Mouse (Mus musculus): ENCODE data around the gene Lrwd1.
"Not testable (repeated sequence)": the region's sequence is repeated elsewhere in the genome, so short reads cannot be mapped to it uniquely, and the experiment has no call there.

Lrwd1 gene

GRCm38 (mm10) chr5:136135571-136136291 is at the start of gene Lrwd1, which contains the start of gene Alkbh4:
Lrwd1 (minus strand) TSS chr5:136136074.
Alkbh4 (plus strand) TSS chr5:136136146.
- peak; percentile 94 to 95 for DNase-seq (ENCODE audit: low spot score in 2 of 2)

GRCm38 (mm10) chr5:136183766-136184165 is 47.9 kb upstream of the Lrwd1 start:
- DNase-seq (ENCODE audit: low spot score in 2 of 2), result no peak

DNA sequence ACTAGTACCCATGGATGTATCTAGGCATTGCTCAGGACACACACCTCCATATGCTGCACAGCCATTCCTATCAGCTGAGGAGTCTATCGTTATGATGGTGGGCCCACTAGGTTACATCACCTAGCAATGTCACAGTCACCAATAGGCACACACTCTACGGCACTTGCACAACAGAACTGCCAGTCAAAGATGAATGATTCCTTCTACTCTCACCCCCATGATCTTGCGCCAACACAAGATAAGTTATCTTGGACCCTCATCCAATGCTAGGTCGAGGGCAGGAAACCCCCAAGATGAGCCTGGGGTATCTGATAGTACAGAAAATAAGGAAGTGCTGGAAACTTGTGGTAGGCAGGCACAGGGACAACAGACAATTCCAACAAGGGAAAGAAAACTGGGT is 47.0 kb upstream of the Lrwd1 start:
- no peak for DNase-seq (ENCODE audit: low spot score in 2 of 2)

DNA sequence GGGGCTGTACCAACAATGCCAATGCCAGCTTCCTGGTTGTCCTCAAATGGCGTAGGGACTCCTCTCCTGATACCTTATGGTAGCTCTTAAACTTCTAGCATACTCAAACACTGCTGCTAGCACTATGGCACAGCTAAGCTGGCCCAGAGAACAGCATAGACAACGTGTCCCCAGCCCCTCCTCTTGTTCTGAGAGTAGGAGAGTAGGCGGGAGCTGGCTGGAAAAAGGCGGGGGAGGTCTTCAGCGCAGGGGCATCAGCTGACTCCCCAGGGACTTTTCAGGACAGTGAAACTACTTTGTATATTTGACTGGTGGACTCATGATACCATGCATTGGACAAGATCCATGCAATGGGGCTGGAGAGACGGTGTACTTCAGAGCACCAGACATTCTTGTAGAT is 46.2 kb upstream of the Lrwd1 start:
- DNase-seq (ENCODE audit: low spot score in 2 of 2), result peak; percentile 45 to 67

DNA sequence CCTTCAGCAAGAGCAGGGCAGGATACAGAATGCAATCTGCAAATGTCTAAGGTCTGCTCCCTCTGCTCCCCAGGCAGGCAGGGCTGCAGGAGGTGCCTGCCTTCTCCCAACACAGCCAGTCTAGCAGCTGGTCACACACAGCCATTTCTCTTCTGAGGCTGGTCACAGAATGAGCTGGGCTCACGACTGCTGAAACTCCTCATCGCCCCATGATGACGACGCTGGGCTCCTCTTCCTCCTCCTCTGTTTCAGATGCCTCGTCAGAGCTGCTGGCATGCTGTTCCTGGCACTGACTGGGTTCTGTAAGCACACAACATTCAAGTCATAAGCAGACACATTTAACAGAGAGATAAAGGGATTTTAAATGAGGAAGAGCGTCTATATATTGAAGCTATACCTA is 45.3 kb upstream of the Lrwd1 start:
- DNase-seq (ENCODE audit: low spot score in 2 of 2), result no peak

DNA sequence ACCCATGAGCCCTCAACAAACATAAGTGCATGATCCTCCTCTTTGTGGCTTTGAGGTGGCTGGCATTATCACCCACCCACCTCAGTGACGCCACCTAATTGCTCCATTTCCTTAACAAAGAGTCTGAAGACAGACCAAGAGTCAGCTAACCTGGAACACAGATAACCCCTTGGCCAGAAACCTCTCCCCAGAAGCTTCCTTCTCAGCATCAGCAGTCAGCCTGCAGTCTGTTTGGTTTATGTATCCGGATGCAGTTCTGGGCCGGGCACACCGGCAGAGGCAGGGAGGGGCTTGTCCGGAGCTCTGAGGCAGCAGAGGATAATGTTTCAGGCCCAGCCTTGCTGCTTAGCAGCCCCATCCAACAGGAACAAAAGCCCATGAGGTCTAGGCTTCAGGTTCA is 43.7 kb upstream of the Lrwd1 start:
- no peak for DNase-seq (ENCODE audit: low spot score in 2 of 2)

DNA sequence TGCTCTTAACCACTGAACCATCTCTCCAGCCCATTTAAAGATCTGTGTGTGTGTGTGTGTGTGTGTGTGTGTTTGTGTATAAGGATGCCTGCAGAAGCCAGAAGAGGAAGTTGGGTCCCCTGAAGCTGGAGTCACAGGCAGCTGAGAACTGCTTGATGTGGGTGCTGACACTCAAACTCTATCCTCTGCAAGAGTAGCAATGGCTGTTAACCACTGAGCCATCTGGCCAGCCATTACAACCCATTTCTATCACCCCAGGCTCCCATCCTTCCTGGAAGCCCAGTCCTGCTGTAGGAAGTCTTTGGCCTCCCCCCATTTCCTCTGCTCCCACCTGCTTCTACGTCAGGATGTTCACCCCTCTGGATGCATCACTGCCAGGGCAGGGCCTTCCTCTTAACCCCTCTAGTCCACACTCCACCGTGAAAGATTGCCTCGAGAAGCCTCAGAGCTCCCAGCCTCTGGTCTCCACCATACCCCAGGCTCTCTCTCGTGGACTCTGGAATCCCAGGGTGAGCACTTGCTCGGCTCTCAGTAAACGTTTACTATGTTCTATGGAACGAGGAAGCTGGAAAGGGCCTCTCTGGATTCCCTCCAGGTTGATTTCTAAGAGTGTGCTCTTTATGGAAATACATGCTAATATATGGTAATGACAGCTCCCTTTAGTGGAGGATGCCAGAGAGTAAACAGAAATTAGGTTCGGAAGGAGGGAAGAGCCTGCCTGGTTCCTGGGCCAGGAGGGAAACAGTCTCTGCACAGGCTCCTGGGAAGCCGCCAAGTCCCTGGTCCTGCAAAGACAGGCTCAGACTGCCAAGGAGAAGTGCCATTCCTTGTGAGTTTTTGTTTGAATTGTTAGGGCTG is 38.0 kb upstream of the Lrwd1 start:
- peak in 1 of 2 experiments; percentile 49 for DNase-seq (ENCODE audit: low spot score in 2 of 2)

- DNase-seq (ENCODE audit: low spot score in 2 of 2), result no peak
Observed at GRCm38 (mm10) chr5:136172939-136173338, 37.1 kb upstream of the Lrwd1 start.

DNA sequence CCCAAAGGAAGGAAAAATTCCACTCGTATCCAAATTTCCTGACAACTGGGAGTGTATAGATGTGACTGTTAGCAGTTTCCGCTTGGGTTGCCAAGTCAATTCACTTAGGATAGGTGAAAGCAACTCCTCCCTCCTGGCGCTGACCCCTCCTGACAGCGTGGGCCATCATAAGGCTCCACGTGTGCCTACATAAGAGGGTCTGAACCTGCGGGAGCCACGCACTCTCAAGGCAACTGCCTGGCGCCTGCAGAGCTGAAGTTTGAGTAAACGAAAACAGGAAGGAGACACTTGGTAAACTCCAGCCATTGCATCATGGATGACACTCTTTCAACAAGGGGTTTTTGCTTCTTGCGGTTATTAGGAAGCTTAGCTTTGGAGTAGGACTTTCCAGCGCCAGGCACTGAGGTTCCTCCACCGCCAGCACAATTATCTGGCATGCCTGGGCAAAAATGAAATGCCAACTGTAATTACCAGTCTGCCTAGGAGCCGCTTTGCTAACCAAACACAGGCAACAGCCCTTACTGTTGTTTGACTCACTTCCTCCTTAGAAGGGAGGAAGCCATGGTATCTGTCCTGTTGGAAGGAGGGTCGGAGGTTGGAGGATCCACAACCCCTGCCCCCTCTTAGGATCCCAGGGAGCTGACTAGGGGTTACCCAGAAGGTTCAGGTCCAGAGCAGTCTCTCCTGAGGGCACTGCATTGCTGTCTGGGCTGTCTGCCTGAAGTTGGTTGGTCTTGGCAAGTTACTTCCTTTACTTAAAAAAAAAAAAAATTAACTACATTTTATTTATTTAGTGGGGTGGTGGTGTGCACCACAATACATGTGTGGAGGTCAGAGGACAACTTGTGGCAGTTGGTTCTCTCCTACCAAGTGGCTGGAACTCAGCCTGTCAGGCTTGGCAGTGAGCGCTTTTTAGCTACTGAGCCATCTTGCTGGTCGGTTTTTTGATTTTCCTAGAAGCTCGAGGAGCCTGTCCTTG is 35.8 kb upstream of the Lrwd1 start:
- DNase-seq (ENCODE audit: low spot score in 2 of 2), result no peak

GRCm38 (mm10) chr5:136170512-136171362 is 34.9 kb upstream of the Lrwd1 start, which contains the start of gene Orai2:
Orai2 (minus strand) TSS chr5:136170713.
- peak; percentile 79 to 82 for DNase-seq (ENCODE audit: low spot score in 2 of 2)

GRCm38 (mm10) chr5:136169626-136170511 is 34.0 kb upstream of the Lrwd1 start:
- DNase-seq (ENCODE audit: low spot score in 2 of 2), result peak; percentile 49 to 57

- DNase-seq (ENCODE audit: low spot score in 2 of 2), result no peak
Observed at GRCm38 (mm10) chr5:136168071-136168470, 32.2 kb upstream of the Lrwd1 start.

GRCm38 (mm10) chr5:136167296-136167695 is 31.4 kb upstream of the Lrwd1 start:
- no peak for DNase-seq (ENCODE audit: low spot score in 2 of 2)

- no peak for DNase-seq (ENCODE audit: low spot score in 2 of 2)
Observed at GRCm38 (mm10) chr5:136165246-136165645, 29.4 kb upstream of the Lrwd1 start.

GRCm38 (mm10) chr5:136163807-136164474 is 28.1 kb upstream of the Lrwd1 start:
- no peak for DNase-seq (ENCODE audit: low spot score in 2 of 2)

DNA sequence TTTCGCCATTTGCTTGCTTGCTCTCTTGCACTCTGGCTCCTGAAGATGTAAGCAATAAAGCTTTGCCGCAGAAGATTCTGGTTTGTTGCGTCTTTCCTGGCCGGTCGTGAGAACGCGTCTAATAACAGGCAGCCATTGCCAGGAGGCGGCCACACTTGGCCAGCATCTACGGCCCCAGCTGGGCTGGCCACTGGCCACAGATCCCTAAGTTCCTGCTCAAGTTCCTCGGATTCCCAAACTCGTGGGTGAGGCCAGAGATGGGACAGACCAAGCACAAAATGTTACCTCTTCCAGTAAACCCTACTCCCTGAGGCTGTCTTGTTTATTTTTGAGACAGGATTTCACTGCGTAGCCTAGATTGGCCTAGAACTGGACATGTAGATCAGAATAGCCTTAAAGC is 24.2 kb upstream of the Lrwd1 start:
- not testable (repeated sequence) for DNase-seq (ENCODE audit: low spot score in 2 of 2)

GRCm38 (mm10) chr5:136155399-136155798 is 19.5 kb upstream of the Lrwd1 start:
- DNase-seq (ENCODE audit: low spot score in 2 of 2), result no peak

DNA sequence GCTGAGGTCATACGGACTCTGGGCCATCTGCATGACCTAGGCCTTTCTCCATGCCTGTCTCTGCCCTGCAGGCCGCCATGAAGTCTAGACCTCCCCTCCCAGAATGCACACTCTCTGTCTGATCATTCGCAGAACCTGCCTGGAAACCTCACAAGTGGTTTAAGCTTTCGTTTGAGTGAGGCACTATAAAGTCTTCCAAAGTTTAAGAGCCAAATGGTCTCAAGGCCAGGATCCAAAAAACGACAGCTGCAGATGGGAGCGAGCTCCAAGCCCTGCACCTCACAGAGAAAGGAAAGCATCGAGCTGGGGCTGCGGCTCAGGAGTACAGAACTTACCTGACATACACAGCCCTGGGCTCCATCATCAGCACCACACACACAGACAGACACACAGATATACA is 16.5 kb upstream of the Lrwd1 start:
- no peak for DNase-seq (ENCODE audit: low spot score in 2 of 2)

GRCm38 (mm10) chr5:136149134-136149576 is 13.3 kb upstream of the Lrwd1 start:
- DNase-seq (ENCODE audit: low spot score in 2 of 2), result not testable (repeated sequence)

Data from right cerebral cortex, postnatal 36 days (tissue).